Mouse (Mus musculus): ENCODE measurements around the gene Syne4. TPM values are rescaled to one million over a fixed set of nuclear protein-coding genes. Genes with fewer than 3 reads are reported as not detected.

Gene Syne4
- total RNA-seq (2021) (under 1 TPM; 0.26 to 0.50 TPM), polyA plus RNA-seq (2012; rRNA removed) (5.3 and 5.6 TPM in 2 replicates)
- long read RNA-seq, partial matches to known transcripts, result 0 of 1 reads
- long read RNA-seq, other reads (novel, unspliced or antisense), result 0 of 1 reads

DNA sequence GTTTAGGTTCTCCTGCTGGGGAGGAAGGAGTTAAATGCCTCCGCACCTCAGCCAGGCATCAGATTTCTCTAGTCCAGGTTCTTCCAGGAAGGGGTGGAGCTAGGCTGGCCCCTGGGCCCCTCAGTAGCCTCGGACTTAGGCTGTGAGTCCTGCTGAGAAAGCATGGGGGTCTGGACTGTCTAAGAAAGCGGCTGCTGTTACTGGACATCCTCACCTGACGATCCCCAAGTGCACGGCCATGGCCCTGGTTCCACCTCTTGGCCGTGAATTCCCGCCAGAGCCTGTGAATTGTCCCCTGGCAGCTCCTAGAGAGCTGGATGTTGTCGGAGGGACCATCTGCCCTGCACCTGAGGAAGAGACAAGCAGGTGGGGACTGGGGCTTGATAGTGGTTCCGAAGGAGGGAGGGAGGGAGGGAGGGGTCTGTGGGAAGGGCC lies at the start of gene Syne4:
TSS of gene Syne4 (plus strand) at position 87 of the 435 bp plus-strand sequence.
- no peak for TF ChIP-seq POLR2A (IDR thresholded peaks at IDR 0.05; ENCODE audit: insufficient read depth, low read depth, low read length)
- no peak for TF ChIP-seq EP300 (IDR thresholded peaks at IDR 0.05; ENCODE audit: insufficient read depth, low read depth, low read length)
- TF ChIP-seq CTCF (IDR thresholded peaks at IDR 0.05), result no peak
- DNase-seq, result no peak
- no peaks in the 10 kb centered on the region for H3K27me3 ChIP-seq (ENCODE audit: control insufficient read depth, insufficient read depth, low read length)
- H3K9ac ChIP-seq (ENCODE audit: low read depth, low read length), result no peak within 1 kb of the TSS
- no peaks in the 10 kb centered on the region for H3K79me2 ChIP-seq (replicated peaks; ENCODE audit: control insufficient read depth, insufficient read depth, low read length)
- H3K36me3 ChIP-seq (ENCODE audit: control insufficient read depth, insufficient read depth, low read length), result no peaks in the 10 kb centered on the region
- 16% methylated on average over 9 of the region's 9 CpGs for WGBS
- H3K4me1 ChIP-seq (ENCODE audit: control insufficient read depth, insufficient read depth, low read length), result no peaks in the 10 kb centered on the region
- no peak within 1 kb of the TSS for H3K27ac ChIP-seq
- intact Hi-C loops (cut with DNase I), result no loop called here
- H3K4me3 ChIP-seq, result no peak within 1 kb of the TSS

DNA sequence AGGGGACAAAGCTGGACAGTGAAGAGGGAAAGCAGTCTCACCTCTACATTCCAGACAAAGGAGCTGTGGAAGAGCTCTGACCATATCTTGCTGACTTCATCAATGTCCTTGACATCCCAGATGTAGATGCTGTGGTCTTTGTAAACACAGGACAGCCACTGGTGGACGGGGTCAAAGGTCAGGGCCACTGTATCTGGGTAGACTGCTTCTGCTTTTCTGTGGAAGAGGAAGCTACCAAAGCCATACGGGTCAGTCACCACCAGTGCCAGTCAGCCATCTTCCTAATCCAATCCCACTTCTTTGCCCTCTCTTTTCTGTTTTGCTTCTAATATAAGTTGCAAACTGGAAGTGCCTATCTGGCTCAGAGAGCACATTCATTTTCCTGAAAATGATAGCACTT lies 49.6 kb upstream of the Syne4 start:
- Histone ChIP-seq H3K9ac (ENCODE audit: low read depth, low read length) (no peak overlapping the region), H3K79me2 (replicated peaks; ENCODE audit: control insufficient read depth, insufficient read depth, low read length) (no peaks in the 10 kb centered on the region), H3K4me3 (no peak overlapping the region), H3K27ac (no peak overlapping the region), H3K27me3 (ENCODE audit: control insufficient read depth, insufficient read depth, low read length) (no peaks in the 10 kb centered on the region), H3K4me1 (ENCODE audit: control insufficient read depth, insufficient read depth, low read length) (no peaks in the 10 kb centered on the region), H3K36me3 (ENCODE audit: control insufficient read depth, insufficient read depth, low read length) (no peaks in the 10 kb centered on the region)
- no peak for TF ChIP-seq CTCF (IDR thresholded peaks at IDR 0.05)
- no peak for TF ChIP-seq EP300 (IDR thresholded peaks at IDR 0.05; ENCODE audit: insufficient read depth, low read depth, low read length)
- TF ChIP-seq POLR2A (IDR thresholded peaks at IDR 0.05; ENCODE audit: insufficient read depth, low read depth, low read length), result no peak
- 82% methylated on average over 2 of the region's 2 CpGs for WGBS
- intact Hi-C loops (cut with DNase I), result no loop called here
- DNase-seq, result no peak

DNA sequence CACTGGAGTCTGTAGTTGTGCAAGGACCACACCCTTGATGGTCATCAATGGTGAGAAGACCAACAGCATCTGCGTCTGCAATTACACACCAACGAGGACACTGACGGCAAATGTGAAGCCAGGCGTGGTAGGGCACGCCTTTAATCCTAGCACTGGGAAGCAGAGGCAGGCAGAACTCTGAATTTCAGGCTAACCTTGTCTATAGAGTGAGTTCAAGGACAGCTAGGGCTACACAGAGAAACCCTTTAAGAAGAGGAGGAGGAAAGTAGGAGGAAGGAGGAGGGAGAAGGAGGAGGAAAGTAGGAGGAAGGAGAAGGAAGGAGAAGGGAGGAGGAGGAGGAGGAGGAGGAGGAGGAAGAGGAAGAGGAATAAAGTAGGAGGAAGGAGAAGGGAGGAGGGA lies 49.1 kb upstream of the Syne4 start:
- H3K9ac ChIP-seq (ENCODE audit: low read depth, low read length), result no peak overlapping the region
- H3K27ac ChIP-seq, result no peak overlapping the region
- no peaks in the 10 kb centered on the region for H3K4me1 ChIP-seq (ENCODE audit: control insufficient read depth, insufficient read depth, low read length)
- no peak for TF ChIP-seq POLR2A (IDR thresholded peaks at IDR 0.05; ENCODE audit: insufficient read depth, low read depth, low read length)
- TF ChIP-seq CTCF (IDR thresholded peaks at IDR 0.05), result no peak
- no peak for TF ChIP-seq EP300 (IDR thresholded peaks at IDR 0.05; ENCODE audit: insufficient read depth, low read depth, low read length)
- WGBS, result 91% methylated on average over 5 of the region's 5 CpGs
- intact Hi-C loops (cut with DNase I), result no loop called here
- no peak for DNase-seq
- H3K79me2 ChIP-seq (replicated peaks; ENCODE audit: control insufficient read depth, insufficient read depth, low read length), result no peaks in the 10 kb centered on the region
- no peaks in the 10 kb centered on the region for H3K36me3 ChIP-seq (ENCODE audit: control insufficient read depth, insufficient read depth, low read length)
- no peak overlapping the region for H3K4me3 ChIP-seq
- no peaks in the 10 kb centered on the region for H3K27me3 ChIP-seq (ENCODE audit: control insufficient read depth, insufficient read depth, low read length)

DNA sequence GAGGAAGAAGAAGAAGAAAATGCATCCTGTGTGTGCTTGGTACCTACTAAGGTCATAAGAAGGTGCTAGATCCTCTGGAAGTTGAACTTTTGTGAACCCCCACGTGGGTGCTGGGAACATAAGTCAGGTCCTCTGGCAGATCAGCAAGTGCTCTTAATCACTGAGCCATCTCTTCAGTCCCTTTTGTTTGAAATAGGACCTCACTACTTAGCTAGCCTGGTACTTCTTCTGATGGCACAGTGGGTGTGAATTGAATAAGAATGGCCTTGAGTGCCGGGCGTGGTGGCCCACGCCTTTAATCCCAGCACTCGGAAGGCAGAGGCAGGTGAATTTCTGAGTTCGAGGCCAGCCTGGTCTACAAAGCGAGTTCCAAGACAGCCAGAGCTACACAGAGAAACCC lies 48.7 kb upstream of the Syne4 start:
- Histone ChIP-seq H3K79me2 (replicated peaks; ENCODE audit: control insufficient read depth, insufficient read depth, low read length) (no peaks in the 10 kb centered on the region), H3K27me3 (ENCODE audit: control insufficient read depth, insufficient read depth, low read length) (no peaks in the 10 kb centered on the region), H3K27ac (no peak overlapping the region), H3K9ac (ENCODE audit: low read depth, low read length) (no peak overlapping the region), H3K4me1 (ENCODE audit: control insufficient read depth, insufficient read depth, low read length) (no peaks in the 10 kb centered on the region), H3K4me3 (no peak overlapping the region), H3K36me3 (ENCODE audit: control insufficient read depth, insufficient read depth, low read length) (no peaks in the 10 kb centered on the region)
- DNase-seq, result no peak
- 92% methylated on average over 7 of the region's 7 CpGs for WGBS
- TF ChIP-seq CTCF (IDR thresholded peaks at IDR 0.05), result no peak
- TF ChIP-seq POLR2A (IDR thresholded peaks at IDR 0.05; ENCODE audit: insufficient read depth, low read depth, low read length), result no peak
- no peak for TF ChIP-seq EP300 (IDR thresholded peaks at IDR 0.05; ENCODE audit: insufficient read depth, low read depth, low read length)
- intact Hi-C loops (cut with DNase I), result no loop called here

DNA sequence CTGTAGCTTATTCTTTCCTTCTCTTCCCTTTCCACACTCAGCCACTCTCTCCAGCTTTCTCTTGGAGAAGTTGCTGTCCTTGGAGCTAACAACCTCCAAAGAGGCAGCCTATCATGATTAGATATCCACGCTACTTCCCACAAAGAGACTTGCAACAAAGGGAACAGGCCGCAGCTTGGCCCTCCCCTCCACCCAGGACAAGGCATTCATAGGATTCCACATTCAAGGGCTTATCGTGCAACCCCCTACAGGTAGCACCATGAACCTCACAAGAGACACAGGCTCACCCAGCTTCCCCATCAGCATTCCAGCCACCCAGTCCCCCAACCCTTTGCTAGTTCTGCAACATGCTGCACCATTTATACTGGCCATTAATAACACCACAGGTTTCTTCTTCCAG lies 47.8 kb upstream of the Syne4 start:
- intact Hi-C loops (cut with DNase I), result no loop called here
- H3K79me2 ChIP-seq (replicated peaks; ENCODE audit: control insufficient read depth, insufficient read depth, low read length), result no peaks in the 10 kb centered on the region
- WGBS, result 75% methylated on average over 3 of the region's 3 CpGs
- no peak overlapping the region for H3K4me3 ChIP-seq
- no peak for DNase-seq
- no peak overlapping the region for H3K9ac ChIP-seq (ENCODE audit: low read depth, low read length)
- no peak for TF ChIP-seq EP300 (IDR thresholded peaks at IDR 0.05; ENCODE audit: insufficient read depth, low read depth, low read length)
- TF ChIP-seq POLR2A (IDR thresholded peaks at IDR 0.05; ENCODE audit: insufficient read depth, low read depth, low read length), result no peak
- TF ChIP-seq CTCF (IDR thresholded peaks at IDR 0.05), result no peak
- no peaks in the 10 kb centered on the region for H3K36me3 ChIP-seq (ENCODE audit: control insufficient read depth, insufficient read depth, low read length)
- H3K27me3 ChIP-seq (ENCODE audit: control insufficient read depth, insufficient read depth, low read length), result no peaks in the 10 kb centered on the region
- H3K27ac ChIP-seq, result no peak overlapping the region
- no peaks in the 10 kb centered on the region for H3K4me1 ChIP-seq (ENCODE audit: control insufficient read depth, insufficient read depth, low read length)

DNA sequence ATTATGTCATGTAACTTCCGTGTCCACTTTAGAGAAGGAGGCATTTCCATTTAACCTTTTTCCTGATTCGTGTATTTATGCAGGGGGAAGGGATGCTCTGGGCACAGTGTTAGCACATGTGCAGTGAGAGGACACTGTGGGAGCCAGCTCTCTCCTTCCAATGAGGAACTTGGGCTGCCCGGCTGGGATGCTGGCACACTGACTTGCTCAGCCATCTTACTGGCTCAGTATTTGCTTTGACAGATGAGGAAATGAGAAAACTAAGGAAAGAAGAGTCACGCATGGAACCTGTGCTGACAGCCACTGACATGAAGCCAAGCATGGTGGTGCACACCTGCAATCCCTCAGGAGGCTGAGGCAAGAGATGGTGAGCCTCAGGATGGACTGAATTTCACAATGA lies 45.0 kb upstream of the Syne4 start:
- Histone ChIP-seq H3K4me1 (ENCODE audit: control insufficient read depth, insufficient read depth, low read length) (no peaks in the 10 kb centered on the region), H3K9ac (ENCODE audit: low read depth, low read length) (no peak overlapping the region), H3K79me2 (replicated peaks; ENCODE audit: control insufficient read depth, insufficient read depth, low read length) (no peaks in the 10 kb centered on the region), H3K4me3 (no peak overlapping the region), H3K36me3 (ENCODE audit: control insufficient read depth, insufficient read depth, low read length) (no peaks in the 10 kb centered on the region), H3K27me3 (ENCODE audit: control insufficient read depth, insufficient read depth, low read length) (no peaks in the 10 kb centered on the region), H3K27ac (no peak overlapping the region)
- WGBS, result 82% methylated on average over 4 of the region's 4 CpGs
- no peak for TF ChIP-seq EP300 (IDR thresholded peaks at IDR 0.05; ENCODE audit: insufficient read depth, low read depth, low read length)
- intact Hi-C loops (cut with DNase I), result no loop called here
- no peak for DNase-seq
